Mouse (Mus musculus) C2C12 (cell line): ENCODE measurements around the gene Rnd1.

ENCODE experiments used
- CEBPB ChIP-seq: IDR thresholded peaks from one replicate; pipeline ENCODE4 v1.6.1; 2011; ENCODE audit warnings: low read depth, mild to moderate bottlenecking, control low read depth, moderate library complexity
- CTCF ChIP-seq: IDR thresholded peaks from one replicate; pipeline ENCODE4 v1.5.1; 2011; ENCODE audit not compliant: control insufficient read depth, insufficient read depth, insufficient read length
- FOSL1 ChIP-seq: IDR thresholded peaks from one replicate; pipeline ENCODE4 v1.8.0; 2011; ENCODE audit warnings: mild to moderate bottlenecking, low read length; ENCODE audit not compliant: poor library complexity, insufficient read depth, severe bottlenecking
- MAX ChIP-seq: IDR thresholded peaks from one replicate; pipeline ENCODE4 v1.6.1; 2011; ENCODE audit warnings: mild to moderate bottlenecking, control low read depth
- MYOD1 ChIP-seq: IDR thresholded peaks from one replicate; pipeline ENCODE4 v1.6.1; 2011; ENCODE audit warnings: low read depth; ENCODE audit not compliant: control insufficient read depth, insufficient read length
- MYOG ChIP-seq: IDR thresholded peaks from one replicate; pipeline ENCODE4 v1.6.1; 2011; ENCODE audit not compliant: control insufficient read depth, insufficient read length; ENCODE audit errors: extremely low read depth
- USF1 ChIP-seq: IDR thresholded peaks from one replicate; pipeline ENCODE4 v1.6.1; 2011; ENCODE audit warnings: low read depth, mild to moderate bottlenecking, control low read depth, moderate library complexity

- TF ChIP-seq USF1, result no peak
- TF ChIP-seq CTCF, result no peak
- no peak for TF ChIP-seq CEBPB
- no peak for TF ChIP-seq MYOD1
- TF ChIP-seq FOSL1, result no peak
- no peak for TF ChIP-seq MAX
- TF ChIP-seq MYOG, result no peak
Measured at GRCm38 (mm10) chr15:98623361-98623821, 53.9 kb downstream of the Rnd1 start.
